Mouse (Mus musculus): ENCODE results near the gene Negr1. TPM values are rescaled to one million over a fixed set of nuclear protein-coding genes. Genes with fewer than 3 reads are reported as not detected.

Negr1 gene
- total RNA-seq, 2 experiments from 2014 or later = 137 to 142 TPM

GRCm38 (mm10) chr3:157303430-157304116, 742.0 kb downstream of the Negr1 start:
- TF ChIP-seq CTCF (conservative IDR thresholded peaks at IDR 0.05) = no peak
- no peak for DNase-seq (ENCODE audit: low spot score in 2 of 2)

DNA sequence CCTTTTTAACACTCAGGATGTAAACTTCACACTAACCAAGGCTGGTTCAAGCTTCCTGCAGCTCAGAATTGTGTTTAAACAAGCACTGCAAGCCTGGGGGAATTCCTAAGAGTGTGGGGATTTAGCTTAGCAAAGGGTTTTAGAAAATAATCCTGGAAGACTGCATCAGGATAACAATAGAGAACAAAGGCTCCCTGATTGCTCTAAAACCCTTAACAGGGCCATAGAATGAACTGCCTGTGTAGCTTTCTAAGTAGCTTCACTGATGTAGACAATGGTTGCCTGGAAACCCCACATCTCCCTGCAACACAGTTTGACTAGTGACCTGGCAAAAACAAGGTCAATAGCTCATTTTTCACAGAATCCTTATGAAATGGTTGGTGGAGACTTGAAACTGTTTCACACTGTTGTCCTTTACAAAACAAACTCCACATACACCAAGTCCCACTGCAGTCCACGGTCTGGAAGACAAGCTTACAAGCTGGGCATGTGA, 759.5 kb downstream of the Negr1 start:
- Histone ChIP-seq H3K27ac (peak overlapping the region; percentile 11; the same call in 1 of the 2 replicates), H3K4me3 (no peak overlapping the region)
- TF ChIP-seq CTCF (conservative IDR thresholded peaks at IDR 0.05) = no peak
- DNase-seq (ENCODE audit: low spot score in 2 of 2) = no peak

More at GRCm38 (mm10) chr3:157303430-157304116, 742.0 kb downstream of the Negr1 start:
- no peak overlapping the region for H3K27ac ChIP-seq
- H3K4me3 ChIP-seq = no peak overlapping the region

DNA sequence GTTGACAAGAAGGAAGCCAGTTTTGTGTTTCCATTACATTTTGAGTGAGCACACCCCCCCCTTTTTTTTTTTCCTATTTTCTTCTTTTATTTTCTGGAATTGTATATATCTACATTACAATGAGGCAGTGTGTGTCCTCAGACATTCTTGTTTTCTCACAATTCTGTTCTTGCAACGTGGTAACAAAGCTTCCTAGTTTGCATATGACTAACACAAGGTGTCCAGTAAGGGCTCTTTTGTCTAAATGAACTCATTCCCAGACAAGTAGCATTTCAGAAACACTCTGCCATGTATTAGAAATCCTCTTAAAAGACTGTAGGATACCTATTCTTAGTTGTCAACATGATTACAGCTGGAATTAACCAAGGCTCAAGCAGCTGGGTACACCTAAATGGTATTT, 760.2 kb downstream of the Negr1 start:
- no peak for DNase-seq (ENCODE audit: low spot score in 2 of 2)
- no peak for TF ChIP-seq CTCF (conservative IDR thresholded peaks at IDR 0.05)
- Histone ChIP-seq H3K27ac (no peak overlapping the region), H3K4me3 (no peak overlapping the region)

- no peak for DNase-seq (ENCODE audit: low spot score in 2 of 2)
- Histone ChIP-seq H3K27ac (no peak overlapping the region), H3K4me3 (no peak overlapping the region)
- TF ChIP-seq CTCF (conservative IDR thresholded peaks at IDR 0.05) = no peak
Measured at GRCm38 (mm10) chr3:157334169-157334568, 772.6 kb downstream of the Negr1 start.

DNA sequence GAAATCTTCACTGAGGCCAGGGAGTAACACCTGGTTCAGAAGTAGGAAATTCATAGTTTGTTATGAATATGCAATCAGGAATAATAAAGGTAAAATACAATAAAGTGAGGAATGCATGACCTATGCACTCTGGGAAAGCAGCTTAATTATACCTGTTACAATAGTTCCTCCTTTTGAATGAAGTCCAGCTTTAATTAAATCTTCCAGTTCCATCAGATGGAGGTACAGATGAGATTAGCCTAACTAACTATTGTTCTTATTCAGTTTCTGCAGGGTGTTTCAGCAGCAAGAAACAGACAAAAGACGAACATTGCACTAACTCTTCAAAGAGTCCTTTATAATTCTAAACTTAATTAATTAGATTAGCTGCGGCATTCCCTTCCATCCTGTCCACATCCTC, 787.9 kb downstream of the Negr1 start:
- TF ChIP-seq CTCF (conservative IDR thresholded peaks at IDR 0.05) = no peak
- H3K4me3 ChIP-seq = no peak overlapping the region
- H3K27ac ChIP-seq = no peak overlapping the region
- no peak for DNase-seq (ENCODE audit: low spot score in 2 of 2)

DNA sequence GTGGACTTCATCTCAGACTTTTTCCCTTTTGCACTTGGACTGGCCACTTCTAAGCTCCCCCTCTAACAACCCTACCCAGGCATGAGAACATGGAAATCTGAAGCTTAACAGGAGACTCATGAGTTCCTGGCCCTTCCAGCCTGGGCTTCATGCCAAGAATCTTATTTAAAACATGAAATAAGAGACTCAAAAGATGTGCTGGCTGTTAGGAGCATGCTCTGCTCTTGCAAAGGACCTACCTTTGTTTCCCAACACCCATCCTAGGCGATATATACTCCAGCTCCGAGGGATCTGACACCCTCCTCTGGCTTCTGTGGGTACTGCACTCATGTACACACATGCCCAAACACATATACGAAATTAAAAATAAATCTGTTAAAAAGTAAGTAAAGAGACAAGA, 797.3 kb downstream of the Negr1 start:
- peak; percentile 62 for TF ChIP-seq CTCF (conservative IDR thresholded peaks at IDR 0.05)
- no peak for DNase-seq (ENCODE audit: low spot score in 2 of 2)
- Histone ChIP-seq H3K27ac (no peak overlapping the region), H3K4me3 (no peak overlapping the region)

GRCm38 (mm10) chr3:157359840-157360239, 798.2 kb downstream of the Negr1 start:
- H3K27ac ChIP-seq = no peak overlapping the region
- TF ChIP-seq CTCF (conservative IDR thresholded peaks at IDR 0.05) = no peak
- no peak for DNase-seq (ENCODE audit: low spot score in 2 of 2)
- no peak overlapping the region for H3K4me3 ChIP-seq
